Mouse (Mus musculus): ENCODE results near the gene Vapb.
A peak's percentile ranks its signal among the peaks of the same experiment; 100 is the strongest.

Gene Vapb

GRCm38 (mm10) chr2:173734426-173734825 lies 2.9 kb upstream of the Vapb start:
- no peak for DNase-seq (ENCODE audit: extremely low spot score, low spot score)

DNA sequence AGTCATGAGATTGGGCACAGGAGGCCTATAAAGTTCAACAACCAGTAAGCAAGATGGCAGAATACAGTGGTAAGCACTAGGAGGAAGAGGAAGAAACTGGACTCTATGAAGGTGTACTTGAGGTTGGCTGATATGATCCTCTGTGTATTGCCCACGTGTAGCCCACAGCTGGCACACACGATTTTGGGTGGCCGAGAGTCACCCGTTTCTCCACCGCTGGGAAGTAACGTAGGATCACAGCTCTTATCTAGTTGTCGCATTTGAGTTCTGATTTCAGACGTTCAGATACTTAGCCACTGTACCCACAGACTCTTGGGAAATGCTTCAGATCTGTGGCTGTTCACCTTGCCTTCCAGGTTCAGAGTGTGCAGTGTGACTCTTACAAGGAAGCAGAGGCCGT lies 921 bp downstream of the Vapb start:
- DNase-seq (ENCODE audit: extremely low spot score, low spot score): no peak

DNA sequence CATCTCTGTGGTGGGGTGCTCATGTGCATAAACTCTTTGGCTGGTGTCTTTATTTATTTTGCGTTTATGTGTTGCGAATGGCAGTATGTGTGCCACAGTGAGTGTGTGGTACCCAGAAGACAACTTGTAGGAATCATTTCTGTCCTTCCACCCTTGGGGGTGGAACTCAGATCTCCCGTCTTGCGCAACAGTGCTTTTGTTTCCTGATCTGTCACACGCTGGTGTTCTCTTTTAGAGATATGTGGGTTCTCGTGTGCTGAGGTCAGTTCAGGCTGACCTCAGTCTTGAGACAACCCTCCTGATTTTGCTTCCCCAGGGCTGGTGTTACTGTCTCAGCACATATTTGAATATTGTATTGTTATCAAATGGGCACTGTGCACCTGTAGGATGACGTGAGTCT lies 1.8 kb downstream of the Vapb start:
- DNase-seq (ENCODE audit: extremely low spot score, low spot score): no peak

DNA sequence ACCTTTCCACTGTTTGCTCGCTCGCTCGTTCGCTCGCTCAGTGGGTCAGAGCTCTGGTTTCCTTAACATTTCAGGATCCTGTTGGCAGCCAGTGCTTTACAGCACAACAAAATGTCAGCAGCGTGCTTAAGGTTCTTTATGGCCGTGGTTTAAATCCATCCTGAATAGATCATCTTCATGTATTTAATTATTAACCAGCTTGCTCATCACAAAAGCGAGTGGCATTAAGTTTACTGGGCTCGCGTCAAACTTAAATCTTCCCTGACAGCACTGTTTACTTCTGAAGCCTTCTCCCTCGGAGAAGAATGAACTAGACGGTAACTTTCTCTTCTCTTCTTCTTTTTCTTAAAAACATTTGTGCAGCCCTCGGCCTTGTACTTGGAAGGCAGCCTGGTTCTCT lies 4.8 kb downstream of the Vapb start:
- DNase-seq (ENCODE audit: extremely low spot score, low spot score): no peak

DNA sequence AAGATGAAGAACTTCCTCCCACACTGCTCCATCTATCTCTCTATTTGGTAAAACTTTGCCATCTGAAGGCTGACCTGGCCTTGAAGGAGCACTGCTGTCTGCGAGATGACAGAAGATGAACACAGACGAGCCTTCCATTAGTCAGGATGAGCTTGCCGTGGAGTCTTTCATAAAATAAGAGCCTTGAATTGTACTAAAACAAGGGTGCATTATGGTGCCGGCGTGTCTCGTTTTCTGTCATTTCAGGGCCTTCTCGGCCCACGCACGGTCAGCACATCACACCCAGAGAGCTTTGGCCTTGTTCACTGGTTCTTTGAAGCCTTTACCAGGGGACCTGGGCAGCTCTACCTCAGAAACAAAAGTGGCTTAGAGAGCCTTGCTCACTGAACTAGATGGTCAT lies 5.4 kb downstream of the Vapb start:
- DNase-seq (ENCODE audit: extremely low spot score, low spot score): no peak

DNA sequence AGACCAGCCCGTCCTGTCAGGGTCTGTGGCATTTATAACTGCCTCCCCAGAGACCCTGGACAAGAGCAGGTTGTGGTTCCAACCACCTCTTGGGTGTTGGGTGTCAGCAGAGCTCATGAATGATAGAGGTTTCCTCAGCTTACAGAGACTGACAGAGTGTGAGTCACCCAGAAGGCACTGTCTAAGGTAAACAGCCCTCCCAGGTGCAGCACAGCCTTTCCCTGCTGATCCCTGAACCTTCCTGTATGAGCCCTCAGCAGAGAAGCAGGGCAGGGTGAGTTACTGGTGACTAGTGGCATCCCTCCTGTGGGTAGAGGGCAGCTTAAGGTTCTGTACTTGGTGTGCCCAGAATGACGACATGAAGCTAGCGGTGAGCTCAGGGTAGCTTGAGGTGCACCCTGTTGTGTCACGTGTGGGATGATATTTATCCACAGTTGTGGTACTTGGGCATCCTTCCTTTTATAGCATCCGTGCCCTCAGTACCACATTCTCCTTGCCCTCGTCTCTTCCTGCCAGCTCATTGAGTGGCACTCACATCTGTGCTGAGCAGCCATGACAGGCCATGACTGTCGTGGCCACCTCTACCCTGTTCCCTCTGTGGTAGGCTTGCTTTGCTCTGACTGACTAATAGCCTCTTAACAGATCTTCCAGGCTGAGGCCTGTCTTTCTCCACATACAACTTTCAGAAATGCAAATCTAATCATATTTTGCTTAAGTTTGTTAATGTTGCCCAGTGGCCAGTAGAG lies 6.9 kb downstream of the Vapb start:
- DNase-seq (ENCODE audit: extremely low spot score, low spot score): no peak

DNA sequence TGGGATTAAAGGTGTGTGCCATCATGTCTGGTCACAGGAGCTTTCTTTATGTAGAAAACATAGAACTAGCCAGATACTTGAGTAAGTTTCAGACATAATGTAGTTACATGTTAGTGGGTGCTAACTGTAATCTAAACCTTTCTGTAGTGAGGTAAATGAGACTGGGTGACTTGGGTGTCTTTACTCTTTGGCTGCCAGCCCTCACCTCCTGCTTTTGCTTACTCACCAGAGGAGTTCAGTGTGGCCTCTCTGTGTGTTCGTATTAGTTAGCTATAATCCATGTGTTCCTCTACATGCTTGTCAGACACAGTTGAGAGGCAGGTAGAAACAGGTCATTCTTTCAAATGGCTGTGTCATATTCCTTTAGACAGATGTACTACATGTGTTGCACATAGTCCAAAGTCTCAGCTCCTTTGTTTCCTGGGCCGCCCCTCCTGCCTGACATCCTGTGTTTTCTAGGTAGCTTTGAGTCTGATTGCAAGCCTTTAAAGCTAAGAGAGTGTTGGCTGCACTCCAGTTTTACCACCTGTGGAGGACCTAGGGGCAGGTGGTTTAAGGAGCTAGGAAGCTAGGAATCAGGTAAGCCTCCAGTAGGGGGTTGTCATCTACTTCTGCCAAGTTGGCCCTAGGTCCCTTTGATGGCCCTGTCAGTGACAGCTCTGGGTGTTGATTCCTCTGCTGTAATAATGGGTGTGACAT lies 11.8 kb downstream of the Vapb start:
- no peak for DNase-seq (ENCODE audit: extremely low spot score, low spot score)

DNA sequence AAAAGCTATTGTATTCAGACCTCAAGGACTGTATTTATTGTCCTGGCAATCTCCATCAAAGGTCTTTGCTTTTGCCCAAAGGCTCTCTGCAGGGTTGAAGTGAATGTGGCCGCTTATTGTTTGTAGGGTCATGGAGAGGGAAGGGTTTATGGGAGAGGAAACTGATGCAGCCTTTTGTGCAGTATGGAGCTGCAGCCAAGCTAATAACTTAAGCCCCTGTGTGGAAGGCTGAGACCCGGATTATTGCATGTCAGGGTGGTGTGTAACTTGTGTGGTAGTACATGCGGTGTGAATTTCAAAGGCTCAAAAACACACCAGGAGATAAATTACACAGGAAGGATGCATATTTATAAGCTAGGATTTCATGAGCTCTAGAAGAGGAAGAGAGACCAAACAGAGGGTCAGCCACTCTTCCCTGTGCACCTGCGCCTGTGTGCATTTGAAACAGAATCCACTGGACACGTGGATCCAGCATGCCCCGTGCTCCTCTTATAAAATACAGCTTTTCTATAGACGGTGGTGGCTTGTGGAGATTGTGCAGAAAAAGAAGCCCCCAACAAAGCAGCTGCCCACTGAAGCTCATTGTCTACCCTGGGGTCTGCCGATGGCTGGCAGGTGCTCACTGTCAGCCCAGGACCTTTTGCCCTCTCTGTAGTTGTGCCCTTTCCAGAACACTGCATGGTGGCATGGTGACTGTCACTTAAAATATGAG lies 18.3 kb downstream of the Vapb start:
- no peak for DNase-seq (ENCODE audit: extremely low spot score, low spot score)

DNA sequence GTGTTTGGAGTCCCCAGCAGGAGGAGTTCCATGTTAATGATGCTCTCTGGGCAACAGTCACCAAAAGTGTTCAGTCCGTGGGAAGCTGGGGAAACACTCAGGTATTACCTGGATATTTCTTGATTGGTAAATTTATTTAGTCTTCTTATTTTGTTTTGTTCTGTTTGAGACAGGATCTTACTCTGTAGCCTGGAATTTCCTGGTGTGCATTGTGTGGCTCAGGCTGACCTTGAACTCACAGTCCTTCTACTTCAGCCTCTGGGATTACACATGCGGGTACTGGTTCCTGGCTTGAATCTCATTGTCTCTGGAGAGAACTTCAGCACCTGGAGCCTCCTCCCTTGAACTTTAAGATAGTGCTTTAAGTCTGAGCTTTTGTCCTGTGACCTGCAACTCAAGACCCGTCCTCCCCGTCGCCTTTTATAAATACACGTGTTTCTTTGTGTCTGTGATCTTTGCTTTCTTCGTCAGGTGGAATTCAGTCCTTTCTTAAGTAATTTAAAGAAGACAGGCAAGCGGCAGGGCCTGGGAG lies 20.4 kb downstream of the Vapb start:
- DNase-seq (ENCODE audit: extremely low spot score, low spot score): no peak

DNA sequence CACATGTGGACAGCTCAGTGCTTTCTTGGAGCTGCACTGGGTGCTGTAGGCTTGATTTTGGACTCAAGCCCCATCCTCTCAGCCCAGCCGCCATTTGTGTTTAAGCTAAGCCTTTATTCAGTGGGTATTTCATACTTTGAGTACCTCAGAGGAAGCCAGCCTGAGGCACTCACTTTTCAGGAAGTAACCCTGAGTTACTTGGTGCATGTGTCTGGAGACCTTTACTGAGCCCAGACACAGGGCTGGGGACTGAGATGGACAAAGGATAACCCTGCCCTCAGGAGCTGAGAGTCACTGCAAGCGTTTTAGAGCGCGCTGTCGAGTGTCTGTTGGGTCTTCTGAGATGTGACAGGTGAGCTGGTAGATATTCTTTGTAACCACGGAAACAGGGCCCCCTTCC lies 23.3 kb downstream of the Vapb start:
- no peak for DNase-seq (ENCODE audit: extremely low spot score, low spot score)

- DNase-seq (ENCODE audit: extremely low spot score, low spot score): no peak
These were observed 27.3 kb downstream of the Vapb start for GRCm38 (mm10) chr2:173764629-173765028.

DNA sequence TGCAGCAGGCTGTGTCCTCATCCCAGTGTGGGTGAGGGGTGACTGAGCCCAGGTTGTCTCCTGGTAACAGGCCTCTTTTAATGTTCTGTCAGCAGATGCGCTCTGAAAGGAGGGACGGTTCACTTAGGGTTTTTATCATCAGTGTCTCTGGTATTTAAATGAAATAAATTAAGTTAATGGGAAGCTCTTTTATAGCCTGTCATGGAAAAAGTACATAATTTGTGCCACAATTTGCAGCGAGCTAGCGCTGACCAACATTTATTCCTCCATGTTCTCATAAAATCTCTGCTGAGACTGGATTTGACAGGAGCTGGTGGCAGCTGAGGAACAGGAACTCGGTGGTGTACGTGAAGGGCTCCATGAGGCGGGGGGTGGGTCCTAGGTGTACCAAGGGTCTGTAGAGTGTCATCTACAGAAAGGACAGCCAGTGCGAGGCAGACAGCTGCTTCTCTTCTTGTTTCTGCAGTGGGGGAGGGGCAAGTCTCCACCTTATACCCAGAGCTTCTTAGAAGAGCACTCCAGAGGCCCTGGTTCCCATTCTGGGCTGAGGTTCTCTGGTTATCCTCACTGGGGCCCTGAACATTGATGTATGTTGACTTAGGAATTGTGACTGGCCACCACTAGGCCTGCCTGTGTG lies 30.8 kb downstream of the Vapb start:
- DNase-seq (ENCODE audit: extremely low spot score, low spot score): no peak

GRCm38 (mm10) chr2:173769183-173769582 lies 31.9 kb downstream of the Vapb start:
- no peak for DNase-seq (ENCODE audit: extremely low spot score, low spot score)

GRCm38 (mm10) chr2:173770620-173771019 lies 33.3 kb downstream of the Vapb start:
- no peak for DNase-seq (ENCODE audit: extremely low spot score, low spot score)

GRCm38 (mm10) chr2:173771706-173772105 lies 34.4 kb downstream of the Vapb start:
- no peak for DNase-seq (ENCODE audit: extremely low spot score, low spot score)

DNA sequence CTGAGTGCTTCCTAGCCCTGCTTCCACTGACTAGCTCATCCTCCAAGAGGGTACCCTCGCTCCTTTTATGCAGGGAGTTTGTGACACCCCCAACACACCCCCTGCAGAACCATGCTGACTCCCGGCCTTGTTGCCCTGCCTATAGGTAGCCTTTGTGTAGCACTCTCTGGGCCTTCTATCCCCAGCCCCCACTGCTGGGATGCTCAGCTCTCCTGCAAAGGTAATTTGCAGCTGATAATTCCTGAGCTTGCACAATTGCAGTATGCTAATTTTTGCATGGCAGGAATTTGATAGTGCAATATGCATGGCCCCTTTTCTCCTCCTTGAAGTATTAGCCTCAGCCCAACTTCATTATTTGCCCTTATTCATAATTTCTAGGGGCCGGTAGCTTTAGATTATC lies 38.2 kb downstream of the Vapb start:
- DNase-seq (ENCODE audit: extremely low spot score, low spot score): no peak

- DNase-seq (ENCODE audit: extremely low spot score, low spot score): no peak
These were observed 38.8 kb downstream of the Vapb start for GRCm38 (mm10) chr2:173776108-173776507.

GRCm38 (mm10) chr2:173780931-173781330 lies 43.6 kb downstream of the Vapb start:
- DNase-seq (ENCODE audit: extremely low spot score, low spot score): no peak

GRCm38 (mm10) chr2:173784366-173784765 lies 47.1 kb downstream of the Vapb start:
- DNase-seq (ENCODE audit: extremely low spot score, low spot score): no peak

DNA sequence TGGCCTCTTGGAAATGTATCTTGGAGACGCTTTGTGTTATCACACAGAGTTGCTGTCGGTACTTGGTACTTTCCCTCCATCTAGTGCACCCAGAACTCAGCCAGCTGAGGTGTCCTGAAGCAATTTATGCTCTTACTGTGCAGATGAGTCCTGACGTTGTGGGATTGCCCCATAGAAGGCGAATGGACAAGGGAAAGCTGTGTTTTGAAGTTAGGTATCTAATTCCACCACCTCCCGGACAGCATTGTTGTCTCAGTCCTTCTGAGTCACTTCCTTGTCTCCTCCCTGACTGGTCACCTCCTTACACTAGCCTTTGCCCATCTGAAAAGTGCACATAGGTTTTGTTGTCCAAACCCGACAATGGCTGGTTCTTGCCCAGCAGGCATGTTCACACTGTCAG lies 47.6 kb downstream of the Vapb start:
- no peak for DNase-seq (ENCODE audit: extremely low spot score, low spot score)

GRCm38 (mm10) chr2:173789945-173790804 lies 52.9 kb downstream of the Vapb start:
- peak; percentile 45 for DNase-seq (ENCODE audit: extremely low spot score, low spot score)

Measured in neural tube, embryonic 10.5 days (tissue).